Mouse (Mus musculus) monocyte, adult 2 months (primary cell): ENCODE measurements around the gene Cdx4.

Experiments used
- DNase-seq, 2 experiments: peaks; one replicate each; pipeline ENCODE4 v3.0.0; 2022; ENCODE audit warnings: low spot score in 2 of 2, low read depth in 1 of 2

Gene Cdx4

DNA sequence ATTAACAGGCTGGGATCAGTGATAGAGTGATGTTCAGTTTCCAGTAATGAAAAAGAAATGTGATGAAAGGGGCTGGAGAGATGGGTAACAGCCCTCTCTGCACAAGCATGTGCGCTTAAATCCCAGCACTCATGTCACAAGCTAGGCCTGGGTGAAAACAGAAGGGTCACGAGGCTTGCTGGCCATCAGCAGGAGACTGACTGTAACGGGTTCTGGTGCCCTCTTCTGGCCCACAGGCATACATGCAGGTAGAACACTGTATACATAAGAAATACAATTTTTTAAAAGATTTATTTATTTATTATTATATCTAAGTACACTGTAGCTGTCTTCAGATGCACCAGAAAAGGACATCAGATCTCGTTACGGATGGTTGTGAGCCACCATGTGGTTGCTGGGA, 53.1 kb downstream of the Cdx4 start:
- DNase-seq: no peak
